Mouse (Mus musculus) limb, embryonic 12.5 days (tissue): ENCODE measurements around the gene Slc34a1. TPM values are rescaled to one million over a fixed set of nuclear protein-coding genes. Genes with fewer than 3 reads are reported as not detected.

ENCODE experiments used
- ATAC-seq: fragments of 200-750 bp; cut with Nextera tagmentation; 2 replicates; pipeline ENCODE4 v1.8.0; 2017; ENCODE audit warnings: low read depth, moderate TSS enrichment; ENCODE audit not compliant: insufficient number of reproducible peaks, insufficient read depth, low FRiP score, low TSS enrichment
- H3K27ac ChIP-seq: fragments of 300-500 bp; sonication (generic); 2 replicates; pipeline ENCODE4 v1.5.1; 2016; ENCODE audit warnings: mild to moderate bottlenecking, moderate library complexity
- H3K27me3 ChIP-seq: fragments of 300-500 bp; sonication (generic); 2 replicates; pipeline ENCODE4 v1.6.1; 2016; ENCODE audit warnings: mild to moderate bottlenecking, moderate library complexity
- H3K36me3 ChIP-seq: fragments of 300-500 bp; sonication (generic); 2 replicates; pipeline ENCODE4 v1.6.1; 2016; ENCODE audit warnings: mild to moderate bottlenecking, moderate library complexity
- H3K4me1 ChIP-seq: fragments of 300-500 bp; sonication (generic); replicated peaks from 2 replicates; pipeline ENCODE4 v1.6.1; 2016
- H3K4me2 ChIP-seq: fragments of 300-500 bp; sonication (generic); 2 replicates; pipeline ENCODE4 v1.6.1; 2016; ENCODE audit warnings: mild to moderate bottlenecking, moderate library complexity
- H3K4me3 ChIP-seq: fragments of 300-500 bp; sonication (generic); replicated peaks from 2 replicates; pipeline ENCODE4 v1.5.1; 2016; ENCODE audit warnings: mild to moderate bottlenecking
- H3K9ac ChIP-seq: fragments of 300-500 bp; sonication (generic); replicated peaks from 2 replicates; pipeline ENCODE4 v1.6.1; 2016; ENCODE audit warnings: mild to moderate bottlenecking, moderate library complexity
- H3K9me3 ChIP-seq: fragments of 300-500 bp; sonication (generic); 2 replicates; pipeline ENCODE4 v1.6.1; 2016; ENCODE audit warnings: mild to moderate bottlenecking, moderate library complexity
- WGBS: fragments of 180-500 bp; shearing (Covaris S2); methylation state at CpG from one replicate; pipeline ENCODE4 v1.1.7; 2016; 5-methylcytosine and 5-hydroxymethylcytosine counted together
- polyA plus RNA-seq: library from polyadenylated mRNA; unstranded; fragments of >200 nt; fragmentation: Nextera tagmentation; extraction: Ambion mirVana; gene quantifications from 2 replicates; pipeline ENCODE4 v1.2.1, GENCODE M21; 2016

Slc34a1 gene
- polyA plus RNA-seq, 1 experiment from 2014 or later = not detected

GRCm38 (mm10) chr13:55445361-55446091 is 47.5 kb downstream of the Slc34a1 start:
- H3K36me3 ChIP-seq = peaks cover 19% of the 10 kb centered on the region
- 1% methylated on average over 50 of the region's 66 CpGs for WGBS
- peaks cover 25% of the 10 kb centered on the region for H3K4me1 ChIP-seq
- no peaks in the 10 kb centered on the region for H3K9me3 ChIP-seq
- peak overlapping the region; percentile 96 for H3K9ac ChIP-seq
- H3K4me3 ChIP-seq = peak overlapping the region; percentile 85
- peak overlapping the region; percentile 74 for H3K4me2 ChIP-seq
- 0 out of 2 replicates have a peak, but pooled peaks have one; percentile 9 for ATAC-seq
- peak overlapping the region; percentile 96 for H3K27ac ChIP-seq
- no peaks in the 10 kb centered on the region for H3K27me3 ChIP-seq

- peaks cover 25% of the 10 kb centered on the region for H3K4me1 ChIP-seq
- no peaks in the 10 kb centered on the region for H3K27me3 ChIP-seq
- peaks cover 30% of the 10 kb centered on the region for H3K36me3 ChIP-seq
- no peak overlapping the region for H3K27ac ChIP-seq
- peak overlapping the region; percentile 85 for H3K4me3 ChIP-seq
- no peak for ATAC-seq
- peak overlapping the region; percentile 74 for H3K4me2 ChIP-seq
- no peaks in the 10 kb centered on the region for H3K9me3 ChIP-seq
- H3K9ac ChIP-seq = peak overlapping the region; percentile 96
- WGBS = 85% methylated on average over 6 of the region's 6 CpGs
Observed at GRCm38 (mm10) chr13:55446483-55447105, 48.6 kb downstream of the Slc34a1 start.

- Histone ChIP-seq H3K9me3 (no peaks in the 10 kb centered on the region), H3K4me3 (no peak overlapping the region), H3K4me2 (peak overlapping the region; percentile 74; the same call in 1 of the 2 replicates), H3K36me3 (peaks cover 39% of the 10 kb centered on the region), H3K27me3 (no peaks in the 10 kb centered on the region), H3K27ac (no peak overlapping the region), H3K4me1 (peaks cover 25% of the 10 kb centered on the region), H3K9ac (0 out of 2 replicates have a peak overlapping the region, but pooled peaks have one; percentile 27)
- 62% methylated on average over 3 of the region's 3 CpGs for WGBS
- no peak for ATAC-seq
Observed at GRCm38 (mm10) chr13:55447543-55447943, 49.6 kb downstream of the Slc34a1 start.

GRCm38 (mm10) chr13:55448131-55448530 is 50.1 kb downstream of the Slc34a1 start:
- H3K4me3 ChIP-seq = no peak overlapping the region
- H3K27me3 ChIP-seq = no peaks in the 10 kb centered on the region
- WGBS = 88% methylated on average over 5 of the region's 5 CpGs
- no peaks in the 10 kb centered on the region for H3K9me3 ChIP-seq
- H3K36me3 ChIP-seq = peaks cover 45% of the 10 kb centered on the region
- H3K4me1 ChIP-seq = peaks cover 25% of the 10 kb centered on the region
- no peak overlapping the region for H3K4me2 ChIP-seq
- H3K27ac ChIP-seq = no peak overlapping the region
- ATAC-seq = no peak
- H3K9ac ChIP-seq = no peak overlapping the region

GRCm38 (mm10) chr13:55449205-55449604 is 51.2 kb downstream of the Slc34a1 start:
- no peak overlapping the region for H3K4me3 ChIP-seq
- ATAC-seq = no peak
- WGBS = 89% methylated on average over 9 of the region's 9 CpGs
- no peak overlapping the region for H3K9ac ChIP-seq
- H3K27ac ChIP-seq = no peak overlapping the region
- peaks cover 21% of the 10 kb centered on the region for H3K4me1 ChIP-seq
- H3K9me3 ChIP-seq = no peaks in the 10 kb centered on the region
- H3K27me3 ChIP-seq = no peaks in the 10 kb centered on the region
- peaks cover 56% of the 10 kb centered on the region for H3K36me3 ChIP-seq
- no peak overlapping the region for H3K4me2 ChIP-seq

- Histone ChIP-seq H3K4me1 (peaks cover 21% of the 10 kb centered on the region), H3K9me3 (no peaks in the 10 kb centered on the region), H3K36me3 (peaks cover 63% of the 10 kb centered on the region), H3K27me3 (no peaks in the 10 kb centered on the region), H3K27ac (no peak overlapping the region), H3K9ac (no peak overlapping the region), H3K4me2 (no peak overlapping the region), H3K4me3 (no peak overlapping the region)
- WGBS = 92% methylated on average over 17 of the region's 17 CpGs
- no peak for ATAC-seq
Observed at GRCm38 (mm10) chr13:55449679-55450441, 51.9 kb downstream of the Slc34a1 start.

GRCm38 (mm10) chr13:55450511-55450980 is 52.6 kb downstream of the Slc34a1 start:
- H3K27ac ChIP-seq = no peak overlapping the region
- peaks cover 70% of the 10 kb centered on the region for H3K36me3 ChIP-seq
- ATAC-seq = no peak
- H3K9me3 ChIP-seq = no peaks in the 10 kb centered on the region
- 92% methylated on average over 11 of the region's 11 CpGs for WGBS
- H3K4me3 ChIP-seq = no peak overlapping the region
- no peaks in the 10 kb centered on the region for H3K27me3 ChIP-seq
- H3K4me1 ChIP-seq = peaks cover 21% of the 10 kb centered on the region
- no peak overlapping the region for H3K4me2 ChIP-seq
- H3K9ac ChIP-seq = no peak overlapping the region

- Histone ChIP-seq H3K4me2 (no peak overlapping the region), H3K9ac (no peak overlapping the region), H3K27me3 (no peaks in the 10 kb centered on the region), H3K4me1 (peaks cover 17% of the 10 kb centered on the region), H3K4me3 (no peak overlapping the region), H3K9me3 (no peaks in the 10 kb centered on the region), H3K36me3 (peaks cover 77% of the 10 kb centered on the region), H3K27ac (no peak overlapping the region)
- ATAC-seq = no peak
- 90% methylated on average over 10 of the region's 10 CpGs for WGBS
Observed at GRCm38 (mm10) chr13:55451296-55451695, 53.3 kb downstream of the Slc34a1 start.

GRCm38 (mm10) chr13:55451785-55452549 is 54.0 kb downstream of the Slc34a1 start:
- ATAC-seq = no peak
- Histone ChIP-seq H3K9me3 (no peaks in the 10 kb centered on the region), H3K4me3 (no peak overlapping the region), H3K36me3 (peaks cover 84% of the 10 kb centered on the region), H3K9ac (no peak overlapping the region), H3K4me2 (no peak overlapping the region), H3K4me1 (peaks cover 10% of the 10 kb centered on the region), H3K27me3 (no peaks in the 10 kb centered on the region), H3K27ac (no peak overlapping the region)
- 96% methylated on average over 16 of the region's 16 CpGs for WGBS

- Histone ChIP-seq H3K9me3 (no peaks in the 10 kb centered on the region), H3K4me1 (peaks cover 24% of the 10 kb centered on the region), H3K27me3 (no peaks in the 10 kb centered on the region), H3K27ac (no peak overlapping the region; the same call in 1 of the 2 replicates), H3K4me3 (no peak overlapping the region), H3K9ac (no peak overlapping the region), H3K4me2 (no peak overlapping the region), H3K36me3 (peaks cover 49% of the 10 kb centered on the region)
- WGBS = 54% methylated on average over 2 of the region's 2 CpGs
- ATAC-seq = no peak
Observed at GRCm38 (mm10) chr13:55462965-55463364, 65.0 kb downstream of the Slc34a1 start.
